In the genomic region with DNA sequence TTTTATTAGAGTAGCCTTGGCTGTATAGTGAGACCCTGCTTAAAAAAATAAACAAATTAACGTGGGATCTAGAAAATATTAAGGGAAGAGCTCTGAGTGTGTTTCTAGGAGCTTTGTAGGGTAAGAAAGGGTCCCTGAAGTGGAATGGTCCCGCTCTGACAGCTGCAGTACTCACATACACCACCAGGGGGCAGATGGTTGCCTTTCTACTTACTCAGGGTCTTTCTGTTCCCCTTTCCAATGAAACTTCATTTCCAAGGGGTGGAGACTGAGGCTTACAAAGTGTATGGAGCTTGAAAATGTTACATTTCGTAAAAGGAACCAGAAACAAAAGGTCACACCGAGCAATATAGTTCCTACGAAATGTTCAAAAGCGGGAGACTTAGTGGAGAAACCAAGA, we compare ENCODE assay signal across 9 mouse cellular contexts. TPM values are rescaled to one million over a fixed set of nuclear protein-coding genes. Genes with fewer than 3 reads are reported as not detected.
DNase-seq lines count a peak whose midpoint lies in the region; ATAC-seq and TF ChIP-seq lines count a peak whose summit lies in the region.
"Had no signal": no experiment of that assay in that cellular context is flagged by ENCODE, and none has a peak within 500 bp of the region (broad histone marks: within the 10 kb centered on the region; RNA-seq: fewer than 3 reads in every experiment).

No protein-coding gene starts in this region.

- H3K27me3 ChIP-seq in liver, postnatal 0 days (ENCODE audit: insufficient read depth, low read length): no peaks in the 10 kb centered on the region

- no peak overlapping the region for H3K27ac ChIP-seq in liver, postnatal 0 days (ENCODE audit: low read depth)

- TF ChIP-seq EP300 in liver, postnatal 0 days (IDR thresholded peaks at IDR 0.05; ENCODE audit: low read depth): no peak

- WGBS in liver, postnatal 0 days (ENCODE audit: insufficient replicate concordance): 10% methylated on average over 6 of the region's 6 CpGs

- peak; percentile 91 for TF ChIP-seq CTCF in brain, embryonic 14.5 days (IDR thresholded peaks at IDR 0.05; ENCODE audit: borderline replicate concordance, extremely low read depth, insufficient read depth, insufficient read length)
- TF ChIP-seq CTCF in liver, postnatal 0 days (IDR thresholded peaks at IDR 0.05; ENCODE audit: low read depth): peak; percentile 92

- H3K4me2 ChIP-seq in liver, postnatal 0 days (ENCODE audit: low read depth, low read length): no peak overlapping the region

- TF ChIP-seq POLR2A in brain, embryonic 14.5 days (IDR thresholded peaks at IDR 0.05; ENCODE audit: borderline replicate concordance, extremely low read depth, insufficient read depth, insufficient read length, poor library complexity, severe bottlenecking): no peak

- no peak overlapping the region for H3K4me3 ChIP-seq in liver, postnatal 0 days (ENCODE audit: low read depth, low read length)

- peak; percentile 69 for DNase-seq in urinary bladder, postnatal 14 days (ENCODE audit: low spot score)
- no peak for DNase-seq in urinary bladder, adult 18-20 months (ENCODE audit: low spot score in 2 of 2)
- DNase-seq in brain, embryonic 14.5 days (ENCODE audit: low read depth): peak; percentile 80
- peak; percentile 73 to 78 for DNase-seq in frontal cortex, postnatal 25 days (ENCODE audit: low spot score in 2 of 2)
- peak; percentile 86 for DNase-seq in kidney, postnatal 14 days
- peak; percentile 81 for DNase-seq in liver, postnatal 0 days
- peak; percentile 78 to 79 for DNase-seq in right cerebral cortex, adult 2 months (ENCODE audit: low spot score in 2 of 2)

- no peaks in the 10 kb centered on the region for H3K36me3 ChIP-seq in liver, postnatal 0 days (replicated peaks; ENCODE audit: insufficient read depth, low read length)

- H3K9me3 ChIP-seq in liver, postnatal 0 days (ENCODE audit: low read length): no peaks in the 10 kb centered on the region

- H3K4me1 ChIP-seq in liver, postnatal 0 days (ENCODE audit: insufficient read depth): peaks cover 15% of the 10 kb centered on the region

- H3K9ac ChIP-seq in liver, postnatal 0 days (replicated peaks): no peak overlapping the region

- no peak for ATAC-seq in liver, postnatal 0 days
- ATAC-seq in inflammation-experienced regulatory T-cells, adult 6 months: no peak

RNA-seq across cellular contexts. Expression of a gene that starts 1.6 kb away (rescaled TPM):
- polyA plus RNA-seq in brain, embryonic 14.5 days (2012; rRNA removed): 0.91 and 1.0 TPM in 2 replicates
- polyA plus RNA-seq in liver, postnatal 0 days (2015; fragmentation: Nextera tagmentation; extraction: Ambion mirVana): 1.1 and 1.7 TPM in 2 replicates
- polyA plus RNA-seq in inflammation-experienced regulatory T-cells, adult 6 months (2017; shearing (Covaris generic)): not detected

RNA-seq across cellular contexts. Expression of a gene that starts 2.9 kb away (rescaled TPM):
- polyA plus RNA-seq in brain, embryonic 14.5 days (2012; rRNA removed): 50.7 and 67.0 TPM in 2 replicates
- 1.8 and 2.0 TPM in 2 replicates for polyA plus RNA-seq in liver, postnatal 0 days (2015; fragmentation: Nextera tagmentation; extraction: Ambion mirVana)
- polyA plus RNA-seq in inflammation-experienced regulatory T-cells, adult 6 months (2017; shearing (Covaris generic)): 1 to 10 TPM in 1 of 3 experiments, under 1 TPM in 2; 0.87 to 1.3 (median 0.89) TPM

RNA-seq across cellular contexts. Expression of a gene that starts 46.7 kb away (rescaled TPM):
- polyA plus RNA-seq in brain, embryonic 14.5 days (2012; rRNA removed): 11.2 and 14.6 TPM in 2 replicates
- 0.94 and 1.1 TPM in 2 replicates for polyA plus RNA-seq in liver, postnatal 0 days (2015; fragmentation: Nextera tagmentation; extraction: Ambion mirVana)
- under 1 TPM; 0.63 to 0.99 (median 0.65) TPM for polyA plus RNA-seq in inflammation-experienced regulatory T-cells, adult 6 months (2017; shearing (Covaris generic))

RNA-seq across cellular contexts. Expression of a gene that starts 46.7 kb away (rescaled TPM):
- 29.0 and 38.3 TPM in 2 replicates for polyA plus RNA-seq in brain, embryonic 14.5 days (2012; rRNA removed)
- 51.6 and 52.5 TPM in 2 replicates for polyA plus RNA-seq in liver, postnatal 0 days (2015; fragmentation: Nextera tagmentation; extraction: Ambion mirVana)
- polyA plus RNA-seq in inflammation-experienced regulatory T-cells, adult 6 months (2017; shearing (Covaris generic)): 10 to 100 TPM; 24.6 to 47.8 (median 43.3) TPM

RNA-seq across cellular contexts. Expression of a gene that starts 56.1 kb away (rescaled TPM):
- 0.51 and 0.68 TPM in 2 replicates for polyA plus RNA-seq in brain, embryonic 14.5 days (2012; rRNA removed)
- not detected in 2 replicates for polyA plus RNA-seq in liver, postnatal 0 days (2015; fragmentation: Nextera tagmentation; extraction: Ambion mirVana)
- polyA plus RNA-seq in inflammation-experienced regulatory T-cells, adult 6 months (2017; shearing (Covaris generic)): not detected
- polyA plus RNA-seq: liver, embryonic 16.5 days had no signal

Comparison
In these comparisons a context has a peak if more than half of its experiments do, and no peak if none do; other contexts are left out.
1. DNase-seq: peak in urinary bladder, postnatal 14 days (single experiment), brain, embryonic 14.5 days (single experiment), frontal cortex, postnatal 25 days (2 of 2), kidney, postnatal 14 days (single experiment), liver, postnatal 0 days (single experiment) and right cerebral cortex, adult 2 months (2 of 2); none in urinary bladder, adult 18-20 months (0 of 2).
2. RNA of a gene that starts 2.9 kb away (polyA plus RNA-seq): 50.7 to 67.0 TPM in brain, embryonic 14.5 days; 1.8 to 2.0 TPM in liver, postnatal 0 days and 0.87 to 1.3 TPM in inflammation-experienced regulatory T-cells, adult 6 months; every median in the first group is over 10 times any median in the second.